Mouse (Mus musculus): ENCODE measurements around the gene Tmcc3. TPM values are rescaled to one million over a fixed set of nuclear protein-coding genes. Genes with fewer than 3 reads are reported as not detected.

Tmcc3 gene
- polyA plus RNA-seq, 1 experiment = 18.9 TPM

DNA sequence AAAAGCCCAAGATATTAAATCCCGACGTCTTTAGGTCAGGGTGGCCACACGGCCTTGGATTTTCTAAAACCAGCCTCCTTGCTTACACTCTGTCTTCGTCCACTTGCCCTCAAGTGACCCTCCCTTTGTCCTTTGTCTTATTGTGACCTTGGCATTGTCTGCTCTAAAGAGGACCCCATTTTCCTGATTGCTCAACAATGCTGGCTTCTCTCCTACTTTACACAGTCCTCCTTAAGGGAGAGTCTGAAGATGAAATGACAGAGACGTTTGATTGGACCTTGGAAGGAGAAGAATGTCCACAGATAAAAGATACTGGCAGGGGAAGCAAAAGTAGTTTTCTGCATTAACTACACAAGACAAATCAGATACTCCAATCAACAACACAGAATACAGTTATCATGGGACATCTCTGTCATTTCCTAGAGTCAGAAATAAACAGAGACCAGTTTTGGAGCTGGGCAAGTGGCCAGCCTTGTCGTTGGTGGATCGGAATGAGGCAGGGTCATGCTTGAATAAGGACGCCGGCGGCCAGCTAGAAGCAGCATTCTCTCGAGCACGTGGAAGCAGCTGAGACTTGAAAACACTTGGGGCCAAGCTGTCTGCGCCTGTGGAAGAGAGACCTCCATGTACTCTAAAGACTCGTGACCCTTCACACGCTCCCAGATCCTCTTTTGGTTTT is 150.8 kb downstream of the Tmcc3 start:
- no peak for DNase-seq (ENCODE audit: extremely low spot score in 1 of 2, low spot score in 1 of 2)

DNA sequence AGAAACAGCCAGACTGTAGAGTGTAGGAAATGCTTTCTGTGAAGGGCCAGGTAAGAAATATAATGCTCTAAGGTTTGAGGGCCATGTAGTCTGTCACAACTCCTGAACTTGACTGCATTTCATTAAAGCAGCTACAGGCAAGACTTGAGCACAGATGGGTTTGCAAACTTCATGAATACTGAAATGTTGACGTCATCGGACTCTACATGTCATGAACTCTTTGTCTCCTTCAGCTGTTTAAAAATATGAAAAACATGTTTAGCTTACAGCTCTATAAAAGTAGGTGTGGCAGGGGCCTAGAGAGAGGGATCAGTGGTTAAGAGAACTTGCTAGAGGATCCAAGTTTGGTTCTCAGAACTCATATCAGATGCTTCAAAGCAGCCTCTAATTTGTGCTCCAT is 151.7 kb downstream of the Tmcc3 start:
- no peak for DNase-seq (ENCODE audit: extremely low spot score in 1 of 2, low spot score in 1 of 2)

DNA sequence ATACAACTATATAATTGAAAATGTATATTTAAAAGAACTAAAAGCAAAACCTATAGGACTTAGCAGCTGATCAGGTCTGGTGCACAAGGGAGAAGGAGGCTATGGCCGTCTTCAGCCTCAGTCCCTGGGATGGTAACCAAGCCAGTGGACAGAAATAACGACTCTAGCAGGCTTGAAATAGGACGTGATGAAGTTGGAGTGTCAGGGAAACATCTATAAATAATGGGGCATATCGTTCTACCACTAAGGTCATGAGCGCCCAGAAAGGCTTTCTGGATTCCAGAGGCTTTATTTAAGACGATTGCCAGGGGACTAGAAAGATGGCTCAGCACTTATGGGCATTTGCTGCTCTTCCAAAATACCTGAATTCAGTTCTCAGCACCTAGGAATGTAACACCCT is 153.9 kb downstream of the Tmcc3 start:
- no peak for DNase-seq (ENCODE audit: extremely low spot score in 1 of 2, low spot score in 1 of 2)

DNA sequence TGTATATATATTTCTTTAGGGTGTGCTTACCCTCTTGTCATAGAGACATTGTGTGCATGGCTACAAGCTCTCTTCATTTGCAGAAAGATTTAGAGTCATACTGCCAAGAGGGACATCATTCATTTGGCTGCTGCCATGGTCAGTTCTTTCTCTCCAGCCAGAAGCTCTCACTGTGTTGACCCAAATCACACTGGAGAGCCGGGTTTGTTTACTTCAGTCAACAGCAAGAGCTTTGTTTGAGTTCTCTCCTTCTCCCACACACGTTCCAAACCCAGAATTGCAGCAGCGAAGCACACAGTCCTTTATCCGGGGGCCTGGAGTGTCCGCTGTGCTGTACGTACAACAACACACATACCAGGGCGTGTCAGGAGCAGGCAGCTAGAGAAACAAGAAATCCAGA is 154.6 kb downstream of the Tmcc3 start:
- DNase-seq (ENCODE audit: extremely low spot score in 1 of 2, low spot score in 1 of 2) = peak; percentile 15 to 34

DNA sequence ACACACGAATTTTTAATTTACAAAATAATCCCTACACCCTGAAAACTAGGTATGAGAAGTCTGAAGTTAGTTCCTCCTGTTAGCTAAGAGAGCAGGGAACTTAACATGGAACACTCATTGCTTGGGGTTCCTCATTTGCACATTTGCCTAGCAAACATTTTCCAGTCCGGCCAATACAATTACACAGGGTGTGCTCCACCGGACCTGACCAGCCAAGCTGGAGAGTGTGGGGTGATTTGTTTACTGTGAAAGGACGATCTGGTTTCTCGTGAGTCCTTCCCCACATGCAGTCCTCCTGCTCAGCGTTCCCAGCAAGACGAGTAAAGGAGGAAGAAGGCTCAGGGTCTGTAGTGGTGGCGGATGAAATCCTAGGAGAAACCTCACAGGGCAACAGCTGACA is 159.7 kb downstream of the Tmcc3 start:
- DNase-seq (ENCODE audit: extremely low spot score in 1 of 2, low spot score in 1 of 2) = no peak

DNA sequence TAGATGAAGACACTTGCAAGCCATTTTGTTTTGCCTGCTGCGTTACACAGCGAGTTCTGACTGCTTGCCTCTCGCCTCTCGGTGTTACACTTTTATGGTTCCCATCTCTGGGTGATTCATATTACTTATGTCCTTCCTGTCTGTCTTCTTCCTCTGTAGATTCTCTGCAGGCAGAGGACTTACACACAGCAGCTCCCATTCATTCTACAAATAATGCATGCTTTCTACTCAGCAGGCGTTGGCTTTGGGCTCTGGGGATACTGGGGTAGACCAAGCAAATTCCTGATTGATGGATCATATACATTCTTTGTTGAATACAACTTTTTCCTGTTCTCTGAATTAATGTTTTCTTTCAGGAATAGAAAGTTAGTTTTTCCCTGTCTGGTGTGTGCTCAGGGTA is 161.8 kb downstream of the Tmcc3 start:
- no peak for DNase-seq (ENCODE audit: extremely low spot score in 1 of 2, low spot score in 1 of 2)

DNA sequence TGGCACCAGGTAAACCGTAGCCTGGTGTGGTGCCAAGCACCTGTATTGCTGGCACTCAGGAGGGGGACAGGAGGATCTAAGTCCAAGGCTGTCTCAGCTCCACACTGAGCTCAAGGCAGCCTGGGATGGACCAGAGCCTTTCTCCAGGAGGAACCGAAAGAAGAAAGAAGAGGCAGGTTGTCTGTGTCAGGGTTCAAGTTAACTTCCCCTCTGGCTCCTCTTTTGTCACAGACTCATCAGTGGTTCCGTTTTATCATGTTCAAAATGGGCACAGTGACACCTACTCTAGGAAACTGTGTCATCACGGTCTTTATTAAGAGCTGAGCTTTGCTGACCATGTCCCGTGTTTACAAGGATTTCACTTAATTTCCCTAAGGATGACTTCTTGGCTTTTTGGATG is 162.4 kb downstream of the Tmcc3 start:
- no peak for DNase-seq (ENCODE audit: extremely low spot score in 1 of 2, low spot score in 1 of 2)

DNA sequence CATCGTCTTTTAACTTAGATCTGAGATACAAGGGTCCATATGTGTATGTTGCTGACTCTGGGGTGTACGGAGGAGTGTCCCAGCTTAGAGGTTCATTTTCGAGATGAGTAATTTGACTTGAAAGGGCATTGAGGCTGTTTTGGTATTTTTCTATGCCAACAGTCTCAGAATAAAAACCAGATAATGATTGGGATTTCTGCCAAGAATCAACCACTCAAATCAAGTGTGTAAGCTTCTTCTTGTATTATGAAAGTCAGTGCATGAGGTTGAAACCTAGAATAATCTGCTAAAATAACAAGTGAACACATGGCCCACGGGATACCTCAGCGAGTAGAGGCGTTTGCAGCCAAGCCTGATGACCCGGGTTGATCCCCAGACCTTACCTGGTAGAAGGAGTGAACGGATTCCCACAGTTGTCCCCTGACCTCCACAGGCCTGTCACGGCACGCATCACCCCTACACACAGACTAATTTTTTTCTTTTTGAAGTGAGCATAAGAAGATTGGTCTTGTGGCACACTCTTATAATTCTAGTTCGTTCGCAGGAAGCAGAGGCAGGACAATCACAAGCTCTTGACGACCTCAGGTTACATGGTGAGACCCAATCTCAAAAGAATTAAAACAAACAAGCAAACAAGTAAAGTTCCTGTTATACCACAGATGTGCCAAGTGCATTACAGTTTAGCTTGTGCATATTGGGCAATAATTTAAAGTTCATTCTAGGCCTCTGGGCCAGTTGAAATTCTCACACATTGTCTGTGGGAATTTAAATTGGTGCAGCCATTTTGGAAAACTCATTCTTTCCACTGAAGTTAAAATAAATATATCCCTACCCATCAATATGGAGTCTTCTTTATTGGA is 165.8 kb downstream of the Tmcc3 start:
- DNase-seq (ENCODE audit: extremely low spot score in 1 of 2, low spot score in 1 of 2) = no peak

GRCm38 (mm10) chr10:94479646-94480045 is 167.9 kb downstream of the Tmcc3 start:
- DNase-seq (ENCODE audit: extremely low spot score in 1 of 2, low spot score in 1 of 2) = no peak

DNA sequence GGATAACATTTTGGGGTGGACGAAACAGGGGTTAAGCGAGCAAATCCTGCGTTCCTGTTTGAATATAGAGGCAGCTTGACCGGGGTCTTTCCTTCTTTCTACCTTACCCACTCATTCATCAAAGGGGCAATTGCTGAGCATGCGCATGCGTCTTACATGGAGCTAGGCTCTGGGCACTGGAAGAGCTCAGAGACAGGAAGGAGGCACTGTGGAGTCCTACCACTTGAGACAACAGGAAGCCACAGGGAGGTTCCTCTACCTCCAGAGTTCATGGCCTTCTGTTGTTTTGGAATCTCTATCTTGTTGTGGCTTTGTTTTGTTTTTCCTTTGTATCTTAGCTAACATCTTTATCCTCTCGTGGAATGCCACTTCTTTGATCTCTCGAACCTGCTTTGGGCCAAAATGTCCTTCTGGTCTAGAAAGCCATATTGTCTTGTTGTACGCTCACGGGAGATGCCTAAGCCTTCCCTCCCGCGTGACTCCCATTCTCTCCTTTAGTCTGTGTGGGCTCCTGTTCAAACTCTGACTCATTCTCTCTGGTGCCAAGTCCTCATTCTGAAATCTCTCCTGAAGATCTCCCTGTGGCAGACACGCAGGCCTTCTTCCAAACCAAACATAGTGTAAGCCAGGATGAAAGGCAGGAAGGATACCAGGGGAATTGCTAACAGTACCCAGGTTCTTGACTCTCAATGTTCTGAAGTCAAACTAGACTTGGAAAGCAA is 168.8 kb downstream of the Tmcc3 start:
- DNase-seq (ENCODE audit: extremely low spot score in 1 of 2, low spot score in 1 of 2) = peak; percentile 30 to 83

DNA sequence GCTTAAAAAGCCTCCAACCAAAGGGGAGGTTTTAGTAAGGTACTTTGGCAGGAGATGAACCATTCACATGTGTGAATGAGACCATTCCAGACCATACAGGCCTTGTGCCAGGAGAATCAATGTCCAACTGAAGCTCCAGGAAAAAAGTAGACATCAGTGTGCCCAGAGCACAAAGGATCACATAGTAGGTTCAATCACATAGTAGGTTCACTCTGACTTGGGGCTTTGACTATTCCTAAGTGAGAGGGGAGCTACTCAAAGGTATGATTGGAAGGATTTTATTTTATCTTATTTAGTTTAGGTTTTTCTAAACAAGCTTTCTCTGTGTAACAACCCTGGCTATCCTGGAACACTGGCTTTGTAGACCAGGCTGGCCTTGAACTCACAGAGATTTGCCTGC is 169.9 kb downstream of the Tmcc3 start:
- DNase-seq (ENCODE audit: extremely low spot score in 1 of 2, low spot score in 1 of 2) = no peak

DNA sequence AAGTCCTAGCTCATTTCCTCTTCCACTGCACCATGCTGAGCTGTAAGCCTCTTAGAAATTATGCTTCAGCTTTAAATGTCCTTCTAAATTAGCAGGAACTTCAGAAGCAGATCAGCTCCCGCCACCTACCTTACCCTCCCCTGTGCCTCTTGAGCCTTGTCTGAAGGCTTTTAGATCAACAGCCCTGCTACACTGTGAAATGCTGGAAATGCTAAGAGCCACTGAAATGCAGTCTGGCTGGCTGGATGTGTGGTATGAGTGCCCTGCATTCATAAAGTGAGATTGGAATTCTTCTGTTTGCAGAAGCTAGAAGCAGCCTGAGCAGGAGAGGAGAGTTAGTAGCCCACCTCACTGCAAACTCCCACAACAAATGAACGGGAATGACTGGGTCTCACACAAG is 174.4 kb downstream of the Tmcc3 start:
- no peak for DNase-seq (ENCODE audit: extremely low spot score in 1 of 2, low spot score in 1 of 2)

GRCm38 (mm10) chr10:94489509-94489908 is 177.8 kb downstream of the Tmcc3 start:
- DNase-seq (ENCODE audit: extremely low spot score in 1 of 2, low spot score in 1 of 2) = no peak

- no peak for DNase-seq (ENCODE audit: extremely low spot score in 1 of 2, low spot score in 1 of 2)
These were observed 179.3 kb downstream of the Tmcc3 start for GRCm38 (mm10) chr10:94491006-94491405.

GRCm38 (mm10) chr10:94494403-94494846 is 182.7 kb downstream of the Tmcc3 start:
- DNase-seq (ENCODE audit: extremely low spot score in 1 of 2, low spot score in 1 of 2) = peak; percentile 24 to 81

DNA sequence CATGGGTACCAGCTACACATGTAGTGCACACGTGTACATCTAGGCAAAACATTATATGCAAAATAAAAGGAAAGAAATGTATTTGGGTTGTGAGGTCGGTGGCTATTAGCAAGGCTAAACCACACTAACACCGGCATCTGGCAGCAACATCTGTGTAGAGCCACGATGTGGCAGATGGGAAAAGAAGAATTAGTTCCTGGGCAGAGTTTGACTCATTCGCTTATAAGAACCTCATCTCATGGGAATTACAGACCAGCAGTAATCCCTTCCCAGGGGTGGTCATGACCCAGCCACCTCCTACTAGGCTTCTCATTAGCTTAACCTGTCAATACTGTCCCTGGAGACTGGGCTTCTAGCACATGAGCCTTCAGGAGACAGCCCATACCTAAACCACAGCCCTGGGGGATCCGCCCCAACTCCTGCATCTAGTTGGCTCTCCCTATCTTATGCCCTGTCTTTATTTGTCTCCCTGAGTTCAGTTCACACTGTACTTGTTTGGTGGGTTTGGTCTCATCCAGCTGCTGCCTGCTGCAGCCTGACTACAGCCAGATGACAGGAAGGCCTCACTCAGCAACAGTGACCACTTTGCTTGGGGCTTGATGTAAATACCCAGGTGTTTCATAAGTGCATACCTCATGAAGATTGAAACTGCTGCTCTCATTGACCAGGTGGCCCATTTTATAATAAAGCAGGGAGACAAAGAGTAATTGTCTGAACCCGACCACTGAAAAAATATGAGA is 183.9 kb downstream of the Tmcc3 start:
- DNase-seq (ENCODE audit: extremely low spot score in 1 of 2, low spot score in 1 of 2) = no peak

GRCm38 (mm10) chr10:94496826-94497440 is 185.2 kb downstream of the Tmcc3 start:
- no peak for DNase-seq (ENCODE audit: extremely low spot score in 1 of 2, low spot score in 1 of 2)

GRCm38 (mm10) chr10:94500210-94500876 is 188.6 kb downstream of the Tmcc3 start:
- no peak for DNase-seq (ENCODE audit: extremely low spot score in 1 of 2, low spot score in 1 of 2)

DNA sequence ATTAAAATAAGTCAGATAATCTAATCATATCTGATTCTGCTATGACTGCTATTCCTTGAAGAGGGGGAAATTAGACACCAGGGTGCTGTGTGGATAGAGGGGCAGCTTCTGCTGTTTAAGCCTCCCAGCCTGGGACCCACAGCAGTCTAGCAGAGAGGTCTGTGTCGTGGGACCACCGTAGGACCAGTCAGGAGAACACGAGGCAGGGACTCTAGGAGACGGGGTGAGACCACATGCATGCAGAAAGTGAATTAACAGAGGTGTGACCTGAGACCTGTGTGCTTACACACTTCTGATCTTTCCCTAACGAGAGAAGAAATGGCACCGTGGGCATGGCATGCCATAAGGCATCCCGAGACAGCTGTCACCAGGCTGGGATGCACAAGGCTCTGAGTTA is 189.1 kb downstream of the Tmcc3 start:
- DNase-seq (ENCODE audit: extremely low spot score in 1 of 2, low spot score in 1 of 2) = no peak

DNA sequence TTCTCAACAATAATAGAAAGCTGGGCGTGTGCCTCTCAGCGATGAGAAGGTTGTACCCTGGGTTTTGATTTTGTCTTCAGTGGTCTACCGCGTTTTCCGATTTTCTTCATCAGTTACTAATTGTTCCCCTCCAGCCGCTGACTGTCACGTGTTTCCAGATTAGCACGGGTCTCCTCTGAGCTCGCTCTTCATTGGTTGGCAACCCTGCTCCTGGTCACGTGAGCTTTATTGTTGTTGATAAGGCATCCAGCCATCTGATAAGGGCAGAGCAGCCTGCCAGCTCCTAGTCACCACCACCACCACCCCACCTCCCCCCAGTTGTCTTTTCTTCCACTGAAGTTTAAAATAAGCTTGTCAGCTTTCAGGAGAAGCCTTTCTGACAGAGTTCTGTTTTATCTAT is 190.0 kb downstream of the Tmcc3 start:
- DNase-seq (ENCODE audit: extremely low spot score in 1 of 2, low spot score in 1 of 2) = no peak
